Mouse (Mus musculus): ENCODE results near the gene Thoc6.
A peak's percentile ranks its signal among the peaks of the same experiment; 100 is the strongest.

Thoc6 gene

DNA sequence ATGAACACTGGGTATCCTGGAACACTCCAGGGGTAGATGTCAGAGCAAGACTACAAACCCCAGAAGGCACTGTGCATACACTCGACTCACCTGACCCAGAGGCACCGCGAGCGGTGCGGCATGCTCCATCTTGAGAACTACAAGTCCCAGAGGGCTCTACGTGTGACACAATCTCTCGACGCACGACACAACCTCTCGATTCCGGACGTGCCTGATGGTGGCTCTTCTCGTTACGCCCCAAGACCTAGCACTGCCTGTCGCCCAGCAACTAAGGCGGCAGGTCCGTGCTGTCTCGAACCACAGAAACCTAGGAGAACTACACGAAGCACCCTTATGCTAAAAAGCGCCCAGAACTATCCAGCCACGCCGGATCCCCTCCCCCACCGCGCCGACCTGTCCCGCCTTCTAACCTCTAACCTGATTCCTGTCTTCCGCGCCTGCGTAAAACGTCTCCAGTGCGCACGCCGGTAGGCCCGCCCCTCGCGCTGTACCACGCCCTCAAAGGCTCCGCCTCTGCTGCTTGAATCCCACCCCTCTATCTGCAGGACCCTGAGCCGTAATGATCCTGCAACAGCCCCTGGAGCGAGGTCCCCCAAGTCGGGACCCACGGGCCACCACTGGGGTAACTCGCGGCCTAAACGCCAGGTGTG, at the start of gene Thoc6, which contains the start of gene Hcfc1r1:
TSS of gene Thoc6 (minus strand) at position 459 of the 650 bp plus-strand sequence.
TSS of gene Hcfc1r1 (plus strand) at position 173 of the 650 bp plus-strand sequence.
- DNase-seq (ENCODE audit: low spot score in 2 of 2) = peak; percentile 92 to 96

- DNase-seq (ENCODE audit: low spot score in 2 of 2) = no peak
Measured at GRCm38 (mm10) chr17:23722376-23723125, 48.9 kb upstream of the Thoc6 start, which contains the start of gene 1520401A03Rik. Gene 1520401A03Rik (minus strand): TSS chr17:23722783.

DNA sequence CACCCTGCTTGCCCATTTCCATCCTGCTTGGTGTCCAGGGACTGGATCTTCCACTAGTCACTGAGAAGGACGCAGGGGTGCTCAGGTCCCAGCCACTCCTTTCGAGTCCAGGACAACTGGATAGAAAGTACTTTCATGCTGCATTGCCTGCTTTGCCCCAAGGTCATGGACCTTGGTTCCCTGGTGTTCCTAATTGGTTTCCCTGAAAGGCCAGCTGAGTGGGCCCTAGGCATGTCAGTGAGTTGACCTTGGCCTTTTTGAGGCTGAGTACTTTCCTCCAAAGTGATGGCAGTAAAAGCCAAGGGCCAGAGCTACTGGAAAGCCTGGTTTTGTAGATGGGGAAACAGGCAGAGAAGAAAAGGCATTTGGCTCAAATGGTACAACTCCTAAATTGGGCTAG, 48.2 kb upstream of the Thoc6 start:
- no peak for DNase-seq (ENCODE audit: low spot score in 2 of 2)

- DNase-seq (ENCODE audit: low spot score in 2 of 2) = no peak
Measured at GRCm38 (mm10) chr17:23719455-23719854, 45.8 kb upstream of the Thoc6 start.

DNA sequence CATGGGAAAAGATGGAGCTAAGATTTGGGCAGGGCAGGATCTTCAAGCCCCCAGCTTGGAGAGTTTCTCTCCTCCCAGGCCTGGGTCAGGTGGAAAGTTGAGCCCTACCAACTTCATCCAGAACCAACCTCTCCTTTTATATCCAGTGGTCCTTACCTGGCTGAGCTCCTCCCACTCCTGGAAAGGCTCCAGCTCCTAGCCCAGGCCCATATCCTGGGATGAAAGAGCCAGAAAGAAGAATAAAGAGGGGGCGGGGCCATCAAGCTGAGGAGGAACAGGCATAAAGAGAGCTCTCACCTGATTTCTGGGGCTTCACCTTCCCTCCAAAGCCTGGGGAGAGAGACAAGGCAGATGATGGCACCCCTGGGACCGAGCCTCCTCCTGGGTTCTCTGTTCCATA, 43.3 kb upstream of the Thoc6 start:
- no peak for DNase-seq (ENCODE audit: low spot score in 2 of 2)

- DNase-seq (ENCODE audit: low spot score in 2 of 2) = peak; percentile 75 to 77
Measured at GRCm38 (mm10) chr17:23706212-23706611, 32.5 kb upstream of the Thoc6 start.

GRCm38 (mm10) chr17:23705525-23706104, 31.9 kb upstream of the Thoc6 start:
- DNase-seq (ENCODE audit: low spot score in 2 of 2) = no peak

DNA sequence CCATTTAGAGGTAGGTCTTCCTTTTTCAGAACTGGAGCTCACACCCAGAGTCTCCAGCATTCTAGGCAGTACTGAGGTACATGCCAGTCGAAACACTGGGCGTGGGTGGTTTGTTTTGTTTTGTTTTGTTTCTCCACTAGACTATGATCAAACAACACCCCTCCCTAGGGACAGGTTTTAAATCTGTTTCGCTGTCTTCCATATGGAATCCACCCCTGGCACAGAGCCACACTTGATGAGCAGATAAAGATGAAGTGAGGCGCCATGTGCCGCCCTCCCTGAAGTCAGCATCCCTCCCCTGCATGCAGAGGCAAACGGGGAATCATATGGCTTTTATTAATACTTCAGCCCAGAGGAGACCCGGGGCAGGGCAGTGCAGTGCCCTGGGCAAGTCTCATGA, 31.1 kb upstream of the Thoc6 start:
- DNase-seq (ENCODE audit: low spot score in 2 of 2) = peak; percentile 56 to 57

DNA sequence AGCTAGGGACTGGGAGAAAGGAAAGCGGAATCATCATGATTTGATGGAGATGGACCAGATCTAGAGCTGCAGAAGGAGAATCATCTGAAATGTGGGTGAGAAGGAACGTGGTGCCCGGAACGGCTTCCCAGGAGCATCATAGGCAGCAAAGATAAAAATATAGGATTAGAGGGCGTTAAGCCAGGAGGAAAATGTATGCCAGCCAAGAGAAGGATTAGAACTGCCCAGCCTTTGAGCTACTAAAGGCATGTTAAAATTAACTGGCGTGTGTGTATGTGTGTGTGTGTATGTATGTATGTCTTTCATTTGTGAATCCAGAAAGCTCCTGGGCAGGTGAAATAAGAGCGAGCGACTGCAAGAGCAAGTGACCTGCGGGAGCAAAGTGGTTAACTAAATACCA, 29.6 kb upstream of the Thoc6 start:
- DNase-seq (ENCODE audit: low spot score in 2 of 2) = peak in 1 of 2 experiments; percentile 26

DNA sequence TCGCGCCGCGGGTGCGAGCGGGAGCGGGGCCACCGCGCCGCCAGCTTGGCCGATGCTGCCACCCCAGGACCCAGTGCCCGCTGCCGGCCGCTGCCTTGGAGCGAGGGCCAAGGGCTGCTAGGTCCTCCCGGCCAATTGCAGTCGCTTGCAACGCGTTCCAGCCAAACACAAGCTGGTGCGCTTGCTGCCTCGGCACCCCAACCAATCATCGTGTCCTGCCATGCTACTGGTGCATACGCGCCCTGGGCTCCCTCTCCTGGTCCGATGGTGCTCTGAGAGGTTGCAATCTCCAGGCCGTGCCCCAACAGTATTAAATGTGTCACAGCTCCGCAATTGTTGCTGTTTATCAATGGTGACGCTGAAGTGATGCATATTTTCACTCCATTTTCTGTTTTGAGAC, 26.4 kb upstream of the Thoc6 start:
- DNase-seq (ENCODE audit: low spot score in 2 of 2) = peak; percentile 87 to 91

DNA sequence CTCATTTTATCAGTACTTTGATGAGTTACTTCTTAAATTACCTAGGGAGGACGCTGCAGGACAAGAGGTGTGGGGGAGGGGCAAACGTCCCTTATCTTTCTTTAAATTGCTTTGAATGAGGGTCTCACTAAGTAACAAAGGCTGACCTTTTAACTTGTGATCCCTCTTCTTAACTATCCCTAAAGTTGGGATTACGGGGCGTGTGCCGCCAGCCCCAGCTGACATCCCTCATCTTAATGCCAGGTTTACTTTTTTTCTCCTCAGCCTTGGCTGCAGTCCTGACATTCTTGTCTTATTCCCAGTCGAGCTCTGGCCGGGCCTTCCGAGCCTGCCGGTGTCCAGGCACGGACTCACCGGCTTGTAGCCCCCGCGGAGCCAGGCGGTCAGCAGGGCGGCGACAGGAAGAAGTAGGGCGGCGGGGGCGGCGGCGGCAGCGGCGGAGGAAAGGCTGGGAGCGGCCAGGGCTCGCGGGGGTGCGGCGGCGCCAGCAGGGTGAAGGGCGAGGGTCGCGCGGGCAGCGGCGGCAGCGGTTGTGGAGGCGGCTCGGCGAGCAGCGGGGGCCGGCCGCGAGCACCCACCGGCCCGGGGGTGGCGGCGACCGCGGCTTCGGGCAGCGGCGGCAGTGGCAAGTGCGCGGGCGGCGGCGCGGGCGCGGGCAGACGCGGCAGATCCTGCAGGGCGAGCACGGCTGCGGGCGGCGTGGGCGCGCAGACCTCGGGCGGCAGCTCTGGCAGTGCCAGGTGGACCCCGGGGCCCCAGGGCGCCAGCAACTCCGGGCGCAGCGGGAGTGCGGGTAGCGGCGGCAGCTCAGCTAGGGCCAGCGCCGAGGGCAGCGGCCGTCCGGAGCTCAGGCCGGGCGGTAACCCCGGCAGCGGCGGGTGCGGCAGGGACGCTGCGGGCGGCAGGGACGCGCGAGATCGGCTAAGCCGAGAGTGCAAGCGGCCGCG, 25.7 kb upstream of the Thoc6 start:
- peak; percentile 17 to 21 for DNase-seq (ENCODE audit: low spot score in 2 of 2)

DNA sequence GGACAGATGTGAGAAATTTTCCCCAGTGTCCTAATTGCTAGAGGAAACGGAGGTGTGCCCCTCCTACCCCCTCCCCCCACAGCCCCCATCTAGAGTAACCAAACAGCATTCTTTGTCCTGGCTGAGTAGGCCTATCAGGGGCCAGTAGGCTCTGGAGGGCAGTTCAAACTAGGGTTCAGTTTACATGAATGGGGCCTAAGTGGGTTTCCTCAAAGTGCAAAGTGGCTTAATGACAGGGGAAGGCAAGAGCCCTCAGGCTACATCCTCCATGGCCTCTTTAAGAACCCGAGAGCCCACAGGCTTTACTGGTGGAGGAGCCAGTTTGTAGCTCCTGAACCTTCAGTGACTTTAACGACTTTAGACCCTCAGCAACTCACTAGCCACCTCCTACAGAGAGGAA, 22.1 kb upstream of the Thoc6 start:
- DNase-seq (ENCODE audit: low spot score in 2 of 2) = no peak

DNA sequence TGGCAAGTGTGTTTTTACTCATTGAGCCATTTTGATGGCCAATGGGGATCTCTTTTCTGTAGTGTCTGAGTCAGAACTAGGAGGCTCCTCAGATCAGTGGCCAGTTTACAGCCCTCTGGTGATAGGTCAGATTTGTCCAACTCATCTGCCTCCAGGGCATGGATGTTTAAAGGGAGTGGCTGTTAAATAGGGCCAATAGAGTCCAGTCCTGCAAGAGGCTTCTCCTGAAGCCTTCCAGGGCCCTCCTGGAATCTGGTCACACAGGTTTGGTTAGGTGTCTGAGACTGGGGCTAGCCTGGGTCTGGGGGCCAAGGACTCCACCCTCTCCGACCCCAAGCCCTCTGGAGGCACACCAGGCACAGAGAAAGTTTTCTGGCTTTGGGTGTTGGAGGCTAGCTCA, 20.8 kb upstream of the Thoc6 start:
- no peak for DNase-seq (ENCODE audit: low spot score in 2 of 2)

DNA sequence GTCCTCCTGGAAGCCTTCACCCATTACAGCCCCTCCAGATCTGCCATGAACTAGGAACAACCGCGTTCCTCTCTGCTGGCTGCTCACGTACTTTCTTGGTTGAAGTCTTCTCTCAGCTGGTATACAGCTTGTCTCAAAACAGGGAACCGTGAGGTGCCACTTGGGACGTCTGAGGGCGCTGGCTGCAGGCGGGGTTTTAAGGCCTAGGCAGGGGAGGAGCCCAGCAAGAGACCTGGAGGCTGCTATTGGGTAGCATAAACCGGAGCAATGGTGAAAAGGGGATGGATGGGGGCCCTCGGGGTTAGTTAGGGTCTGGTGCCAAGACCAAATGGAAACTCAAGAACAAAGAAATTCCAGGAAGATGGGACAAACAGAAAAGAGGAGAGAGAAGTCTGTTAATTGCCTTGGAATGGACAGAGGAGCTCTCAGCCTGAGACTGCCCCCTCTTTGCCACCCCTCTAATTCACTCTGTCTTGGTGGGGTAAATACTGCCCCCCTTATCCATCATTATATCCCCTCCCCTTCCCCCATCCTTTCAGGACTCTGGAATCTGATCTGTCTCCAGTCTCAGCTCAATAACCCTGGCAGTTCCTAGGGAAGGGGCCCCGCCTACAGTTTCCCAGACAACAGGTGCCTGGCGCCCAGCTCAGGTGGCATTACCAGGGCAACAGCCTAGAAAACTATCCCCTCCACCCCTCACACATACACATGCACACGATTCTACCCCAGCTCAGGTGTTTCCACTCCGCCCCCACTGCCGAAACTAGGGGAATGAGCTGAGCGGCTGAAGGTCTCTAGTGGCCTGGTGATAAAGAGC, 10.4 kb upstream of the Thoc6 start, which contains the start of gene Cldn9:
TSS of gene Cldn9 (minus strand) at position 171 of the 817 bp plus-strand sequence.
- DNase-seq (ENCODE audit: low spot score in 2 of 2) = no peak

- no peak for DNase-seq (ENCODE audit: low spot score in 2 of 2)
Measured at GRCm38 (mm10) chr17:23683226-23683625, 9.5 kb upstream of the Thoc6 start.

DNA sequence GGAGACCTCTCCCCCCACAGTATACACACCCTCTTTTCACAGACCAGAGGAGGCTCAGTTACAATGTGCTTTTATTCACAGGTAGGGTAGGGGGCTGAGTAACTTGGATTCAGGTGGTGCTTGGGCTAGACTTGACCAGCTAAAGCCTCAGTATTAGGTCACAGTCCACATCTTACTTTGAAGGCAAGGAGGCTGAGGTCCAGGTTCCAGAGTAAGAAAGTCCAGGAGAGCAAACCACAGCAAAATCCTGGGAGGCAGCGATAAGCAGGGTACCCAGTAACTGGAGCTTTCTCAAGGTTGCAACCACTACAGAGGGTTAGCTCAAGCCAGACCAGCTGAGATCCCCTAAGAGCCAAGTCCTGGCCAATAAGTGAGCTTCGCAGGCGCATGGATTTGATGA, 8.8 kb upstream of the Thoc6 start:
- no peak for DNase-seq (ENCODE audit: low spot score in 2 of 2)

- no peak for DNase-seq (ENCODE audit: low spot score in 2 of 2)
Measured at GRCm38 (mm10) chr17:23682092-23682491, 8.4 kb upstream of the Thoc6 start.

GRCm38 (mm10) chr17:23681086-23681485, 7.4 kb upstream of the Thoc6 start:
- no peak for DNase-seq (ENCODE audit: low spot score in 2 of 2)

DNA sequence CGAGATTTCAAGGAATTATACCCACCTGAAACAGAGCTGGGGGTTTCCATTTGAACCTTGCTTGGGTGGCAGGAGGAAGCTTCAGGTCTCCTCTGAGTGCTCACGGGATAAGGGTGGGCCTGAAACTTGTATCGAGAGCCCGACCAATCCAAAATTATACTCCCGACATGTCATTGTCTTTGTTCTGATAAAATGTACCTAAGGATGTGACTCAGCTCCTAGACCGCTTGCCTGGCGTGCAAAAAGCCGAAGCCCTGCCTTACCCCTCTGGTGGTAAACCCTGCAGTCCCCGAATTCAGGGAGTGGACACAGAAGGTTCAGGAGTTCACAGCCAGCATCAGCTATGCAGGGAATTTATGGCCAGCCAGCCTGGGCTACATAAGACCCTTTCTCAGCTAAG, 6.7 kb upstream of the Thoc6 start:
- no peak for DNase-seq (ENCODE audit: low spot score in 2 of 2)

GRCm38 (mm10) chr17:23679127-23679835, 5.6 kb upstream of the Thoc6 start, which contains the start of gene Cldn6:
Gene Cldn6 (plus strand): TSS chr17:23679249.
- no peak for DNase-seq (ENCODE audit: low spot score in 2 of 2)

Data from right cerebral cortex, adult 2 months (tissue).